Mouse (Mus musculus) erythroblast, embryonic 14.5 days (primary cell): Measurements from ENCODE around the gene Smim22. TPM values are rescaled to one million over a fixed set of nuclear protein-coding genes. Genes with fewer than 3 reads are reported as not detected.
A peak's percentile ranks its signal among the peaks of the same experiment; 100 is the strongest.

Experiments
- H3K27me3 ChIP-seq: 2 replicates; pipeline ENCODE4 v1.6.1; 2012; ENCODE audit warnings: inconsistent platforms; ENCODE audit not compliant: control insufficient read depth
- H3K36me3 ChIP-seq: 2 replicates; pipeline ENCODE4 v1.6.1; 2012; ENCODE audit warnings: mild to moderate bottlenecking, inconsistent platforms; ENCODE audit not compliant: control insufficient read depth
- H3K4me1 ChIP-seq: 2 replicates; pipeline ENCODE4 v1.6.1; 2012; ENCODE audit warnings: inconsistent platforms; ENCODE audit not compliant: control insufficient read depth
- H3K4me3 ChIP-seq: replicated peaks from 2 replicates; pipeline ENCODE3; 2012; ENCODE audit warnings: moderate library complexity, mild to moderate bottlenecking, inconsistent platforms
- H3K9me3 ChIP-seq: 2 replicates; pipeline ENCODE4 v1.6.1; 2012; ENCODE audit warnings: low read length, inconsistent platforms, mixed read lengths; ENCODE audit not compliant: control insufficient read depth
- GATA1 ChIP-seq: IDR thresholded peaks from 2 replicates; pipeline ENCODE4 v1.6.1; 2012; ENCODE audit warnings: low read length, inconsistent platforms, mixed read lengths
- TAL1 ChIP-seq: IDR thresholded peaks from 3 replicates; pipeline ENCODE4 v1.6.1; 2012; ENCODE audit warnings: low read length, inconsistent platforms, mixed read lengths
- polyA plus RNA-seq: library from polyadenylated mRNA; stranded (reverse); fragments of >175 nt; gene quantifications from 2 replicates; pipeline ENCODE4 v1.2.3, GENCODE M21; 2012

Smim22 gene
- polyA plus RNA-seq, 1 experiment, result not detected

DNA sequence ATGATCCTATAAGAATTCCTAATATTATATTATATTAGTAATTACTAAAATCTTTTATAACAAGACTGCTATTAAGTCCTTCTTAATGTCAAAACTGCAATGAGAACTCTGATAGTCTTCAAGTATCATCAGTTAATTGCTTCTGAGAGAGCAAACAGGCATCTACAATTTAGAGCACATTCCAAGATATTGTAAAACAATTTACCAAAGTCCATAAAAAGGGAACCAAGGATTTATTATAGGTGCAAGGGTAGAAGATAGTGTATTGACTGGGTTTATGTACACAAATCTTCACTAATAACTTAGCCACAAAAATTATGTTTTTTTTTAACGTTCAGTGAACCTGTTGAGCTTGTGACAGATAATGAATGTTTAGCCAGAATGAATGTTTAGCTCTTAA, 8.1 kb upstream of the Smim22 start:
- Histone ChIP-seq H3K36me3 (no peaks in the 10 kb centered on the region), H3K9me3 (no peaks in the 10 kb centered on the region), H3K4me3 (no peak overlapping the region), H3K4me1 (no peaks in the 10 kb centered on the region), H3K27me3 (peaks cover 7% of the 10 kb centered on the region; the same call in 1 of the 2 replicates)
- TF ChIP-seq TAL1 (no peak), GATA1 (no peak)

DNA sequence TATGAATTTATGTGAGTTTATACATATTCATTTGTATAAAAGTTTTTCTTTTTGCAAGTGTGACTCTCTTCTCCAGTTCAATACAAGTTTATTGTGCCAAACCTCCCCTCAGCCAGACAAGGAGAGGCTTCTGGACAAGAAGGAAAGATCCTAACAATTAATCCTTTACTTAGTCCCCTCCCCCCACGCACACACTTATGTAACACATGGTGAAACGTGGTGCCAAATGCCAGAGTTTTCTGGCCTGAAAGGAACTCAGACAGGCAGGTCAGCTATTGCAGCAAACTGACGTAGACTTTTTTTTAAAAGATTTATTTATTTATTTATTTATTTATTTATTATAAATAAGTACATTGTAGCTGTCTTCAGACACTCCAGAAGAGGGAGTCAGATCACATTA, 6.5 kb upstream of the Smim22 start:
- H3K36me3 ChIP-seq, result no peaks in the 10 kb centered on the region
- TF ChIP-seq TAL1 (no peak), GATA1 (no peak)
- H3K27me3 ChIP-seq, result peaks cover 7% of the 10 kb centered on the region; the same call in 1 of the 2 replicates
- H3K4me3 ChIP-seq, result no peak overlapping the region
- H3K9me3 ChIP-seq, result no peaks in the 10 kb centered on the region
- H3K4me1 ChIP-seq, result no peaks in the 10 kb centered on the region

DNA sequence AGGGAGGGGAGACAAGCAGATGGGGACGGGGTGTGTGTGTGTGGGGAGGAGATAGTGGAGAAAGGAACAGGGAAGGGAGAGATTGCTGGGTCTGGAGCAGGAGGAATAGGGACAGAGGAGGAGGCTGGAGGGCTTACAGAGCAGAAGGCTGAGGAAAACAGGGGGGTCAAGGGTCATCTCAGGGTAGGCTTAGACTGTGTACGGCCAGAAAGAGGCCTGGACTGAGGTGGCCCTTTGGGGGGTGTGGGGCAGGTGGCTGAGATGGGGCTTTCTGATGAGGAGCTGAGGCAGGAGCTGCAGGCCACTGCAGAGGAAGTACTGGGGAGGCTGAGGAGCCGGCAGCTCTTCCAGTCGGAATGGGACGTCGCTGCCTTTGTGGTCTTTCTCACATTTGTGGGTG, 404 bp downstream of the Smim22 start:
- peaks cover 20% of the 10 kb centered on the region for H3K4me1 ChIP-seq
- TF ChIP-seq TAL1 (no peak), GATA1 (no peak)
- H3K36me3 ChIP-seq, result peaks cover 7% of the 10 kb centered on the region; the same call in 1 of the 2 replicates
- peaks cover 14% of the 10 kb centered on the region for H3K27me3 ChIP-seq
- H3K4me3 ChIP-seq, result no peak overlapping the region
- no peaks in the 10 kb centered on the region for H3K9me3 ChIP-seq

DNA sequence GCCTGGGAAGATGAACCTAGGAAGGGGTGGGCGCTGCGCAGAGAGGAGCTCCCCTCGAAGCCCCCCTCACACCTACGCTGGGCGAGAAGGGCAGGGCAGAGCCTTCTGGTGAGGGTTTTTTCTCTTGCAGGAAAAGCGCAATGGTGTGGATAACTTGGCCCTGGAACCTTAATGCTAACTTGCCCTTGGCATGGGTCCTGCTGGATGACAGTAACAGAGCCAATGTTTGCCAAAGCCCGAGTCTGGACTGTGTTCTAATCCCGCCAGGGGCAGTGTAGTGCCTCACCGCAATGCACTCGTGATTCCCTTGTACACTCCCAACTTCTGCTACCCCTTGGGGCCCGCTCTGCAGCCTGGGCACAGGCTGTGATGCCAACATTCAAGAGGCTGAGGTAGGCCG, 988 bp downstream of the Smim22 start:
- Histone ChIP-seq H3K36me3 (peaks cover 7% of the 10 kb centered on the region; the same call in 1 of the 2 replicates), H3K4me1 (peaks cover 25% of the 10 kb centered on the region), H3K4me3 (no peak overlapping the region), H3K9me3 (no peaks in the 10 kb centered on the region), H3K27me3 (peaks cover 14% of the 10 kb centered on the region)
- TF ChIP-seq GATA1 (no peak), TAL1 (no peak)

DNA sequence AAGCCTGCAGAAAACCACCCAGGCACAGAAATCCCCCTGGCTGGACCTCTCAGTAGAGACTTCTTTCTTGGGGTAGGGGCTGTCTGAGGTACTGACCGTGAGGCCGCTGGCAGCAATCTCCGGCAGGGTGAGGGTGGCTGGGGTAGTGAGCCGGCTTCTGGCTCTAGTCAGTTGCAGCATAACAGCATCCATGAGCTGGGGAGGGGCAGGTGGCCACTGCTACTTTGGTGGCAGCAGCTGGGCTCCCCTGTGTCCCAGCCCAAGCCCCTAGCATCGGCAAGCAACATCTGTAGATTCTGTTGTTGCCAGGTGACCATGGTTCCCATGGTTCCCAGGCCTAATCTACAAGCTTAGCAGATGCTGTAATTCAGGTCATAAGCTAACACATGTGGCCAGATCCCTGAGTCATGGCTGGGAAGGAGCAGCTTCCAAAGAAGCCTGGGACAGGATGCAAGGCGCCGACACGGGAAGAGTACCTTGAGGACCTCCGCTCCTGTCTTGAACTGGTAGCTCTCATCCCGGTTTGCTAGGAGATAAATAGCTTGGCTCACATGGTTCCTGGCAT, 3.4 kb downstream of the Smim22 start:
- H3K27me3 ChIP-seq, result peaks cover 14% of the 10 kb centered on the region
- H3K4me3 ChIP-seq, result no peak overlapping the region
- H3K36me3 ChIP-seq, result peaks cover 22% of the 10 kb centered on the region
- TF ChIP-seq TAL1 (no peak), GATA1 (no peak)
- peaks cover 33% of the 10 kb centered on the region for H3K4me1 ChIP-seq
- H3K9me3 ChIP-seq, result no peaks in the 10 kb centered on the region

DNA sequence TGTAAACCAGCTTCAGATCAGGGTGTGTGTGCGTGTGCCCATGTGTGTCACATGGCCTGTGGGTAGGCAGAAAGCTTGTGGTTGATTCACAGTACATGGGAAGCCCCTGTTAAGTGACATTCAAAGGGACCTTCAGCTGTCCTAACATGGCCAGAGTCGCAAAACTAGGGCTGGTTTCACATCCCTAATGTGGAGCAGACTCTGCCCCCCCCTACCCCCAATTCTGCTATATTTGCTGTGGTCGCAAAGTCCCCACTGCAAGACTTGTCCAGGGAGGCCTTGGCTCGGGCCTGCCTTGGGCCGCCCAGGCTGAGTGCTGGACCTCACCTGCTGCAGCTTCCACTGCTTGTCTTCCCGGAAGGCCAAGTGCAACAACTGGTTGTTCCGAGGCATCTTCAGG, 4.2 kb downstream of the Smim22 start:
- TF ChIP-seq TAL1 (no peak), GATA1 (no peak)
- peaks cover 33% of the 10 kb centered on the region for H3K4me1 ChIP-seq
- peaks cover 30% of the 10 kb centered on the region for H3K36me3 ChIP-seq
- peaks cover 14% of the 10 kb centered on the region for H3K27me3 ChIP-seq
- no peaks in the 10 kb centered on the region for H3K9me3 ChIP-seq
- no peak overlapping the region for H3K4me3 ChIP-seq

DNA sequence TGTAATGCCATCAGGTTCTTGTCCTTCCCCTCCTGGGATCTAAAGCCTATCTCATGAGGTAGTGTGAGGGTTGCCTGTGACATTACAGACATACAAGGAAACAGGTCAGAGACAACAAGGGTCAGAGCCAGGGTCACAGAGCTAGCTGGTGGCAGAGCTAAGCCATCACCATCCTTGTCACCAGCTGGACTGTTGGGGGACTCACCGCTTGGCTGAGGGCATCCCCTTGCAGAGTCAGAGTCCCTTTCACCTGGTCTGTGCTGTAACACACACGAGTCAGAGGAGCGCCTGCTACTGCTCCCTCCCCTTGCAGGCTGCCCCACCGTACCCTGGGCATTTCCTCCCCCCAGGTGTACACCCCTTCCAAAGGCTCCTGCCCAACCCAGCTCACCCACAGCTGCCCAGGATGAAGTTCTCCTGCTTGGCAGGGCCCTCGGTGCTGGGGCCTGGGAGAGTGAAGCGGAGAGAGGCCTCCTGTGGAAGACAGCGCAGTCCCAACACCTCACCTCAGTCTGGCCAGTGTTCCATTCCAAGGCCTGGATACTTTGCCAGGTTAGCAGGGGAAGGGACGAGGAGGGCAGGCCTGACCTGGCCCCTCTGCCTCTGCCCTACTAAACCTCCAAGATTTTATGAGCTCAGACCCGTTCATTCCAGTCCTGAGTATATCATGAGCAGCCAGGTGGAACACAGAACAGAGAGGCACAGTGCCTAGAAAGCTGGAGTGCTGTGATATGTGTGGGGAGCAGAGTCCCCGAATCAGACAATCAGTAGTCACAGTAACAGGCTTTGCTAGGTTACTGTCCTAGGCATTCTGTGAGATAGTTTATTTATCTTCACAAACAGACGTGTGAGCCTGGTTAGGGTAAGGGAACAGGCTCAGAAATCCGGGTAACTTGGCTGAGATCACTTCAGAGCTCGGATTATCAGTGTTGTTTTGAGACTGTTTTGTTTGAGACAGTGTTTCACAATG, 5.2 kb downstream of the Smim22 start:
- Histone ChIP-seq H3K36me3 (peaks cover 41% of the 10 kb centered on the region), H3K4me3 (peak overlapping the region; percentile 69), H3K4me1 (peaks cover 33% of the 10 kb centered on the region), H3K27me3 (peaks cover 14% of the 10 kb centered on the region), H3K9me3 (no peaks in the 10 kb centered on the region)
- TF ChIP-seq GATA1, result peak; percentile 11; the same call in 1 of the 2 replicates
- peak; percentile 72 for TF ChIP-seq TAL1

DNA sequence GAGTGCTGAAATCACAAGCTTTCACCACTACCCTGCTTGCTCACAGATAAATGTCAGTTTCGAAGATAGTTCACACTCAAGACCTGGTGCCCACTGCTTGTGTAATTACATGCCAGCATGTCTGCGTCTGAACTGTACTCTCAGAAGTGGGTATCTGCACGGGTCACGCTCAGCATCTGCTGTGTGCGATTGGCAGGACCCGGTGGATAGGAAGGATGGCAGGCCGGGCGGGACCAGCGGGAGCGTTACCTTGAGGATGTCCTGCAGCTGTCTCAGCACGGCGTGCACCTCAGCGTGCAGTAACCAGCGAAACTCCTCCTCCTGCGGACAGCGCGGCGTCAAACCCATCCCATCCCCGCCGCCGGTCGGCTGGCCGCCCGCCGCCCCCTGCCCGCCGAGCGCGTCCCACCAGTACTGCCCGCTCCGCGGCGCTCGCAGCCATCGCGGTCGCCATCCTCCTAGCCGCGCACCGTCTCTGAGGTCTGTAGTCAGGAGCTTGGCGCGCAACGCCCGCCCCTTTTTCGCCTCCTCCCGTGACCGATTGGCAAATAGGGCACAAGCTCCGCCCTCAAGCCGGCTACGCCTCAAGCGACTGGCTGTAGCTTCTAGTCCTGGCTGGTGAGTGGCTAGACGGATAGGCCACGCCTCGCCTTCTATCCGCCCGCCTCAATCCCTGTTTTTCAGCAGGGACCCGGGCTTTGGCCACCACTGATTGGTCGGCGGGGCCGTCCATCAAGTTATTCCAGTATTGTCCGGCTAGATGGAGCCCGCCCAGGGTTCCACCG, 6.2 kb downstream of the Smim22 start, which contains the start of gene Rogdi:
Gene Rogdi, minus strand, starts transcription at position 500 of the 785 bp plus-strand sequence.
- TF ChIP-seq TAL1, result no peak
- TF ChIP-seq GATA1, result no peak
- peaks cover 14% of the 10 kb centered on the region for H3K27me3 ChIP-seq
- H3K4me3 ChIP-seq, result peak within 1 kb of the TSS; percentile 69
- peaks cover 33% of the 10 kb centered on the region for H3K4me1 ChIP-seq
- H3K9me3 ChIP-seq, result no peaks in the 10 kb centered on the region
- peaks cover 50% of the 10 kb centered on the region for H3K36me3 ChIP-seq

DNA sequence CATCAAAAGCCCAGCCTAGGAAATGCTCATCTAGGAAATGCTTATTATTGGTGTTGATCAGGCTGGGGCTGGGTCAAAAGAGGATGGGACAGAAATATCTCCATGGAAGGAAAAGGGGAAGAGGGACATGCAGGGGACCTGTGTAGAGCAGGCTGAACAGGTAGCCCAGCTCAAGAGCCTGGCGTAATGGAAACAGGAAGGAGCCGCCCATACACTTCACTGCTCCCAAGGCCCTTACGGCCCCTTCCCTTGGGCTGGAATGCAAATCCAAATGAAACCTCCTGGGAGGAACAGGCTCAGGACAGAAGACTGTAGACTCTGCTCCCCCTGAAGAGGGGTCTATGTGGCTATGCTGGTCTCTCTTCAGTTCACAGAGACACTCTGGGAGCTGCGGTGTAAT, 7.5 kb downstream of the Smim22 start:
- Histone ChIP-seq H3K4me1 (peaks cover 33% of the 10 kb centered on the region), H3K36me3 (peaks cover 60% of the 10 kb centered on the region), H3K4me3 (no peak overlapping the region), H3K27me3 (peaks cover 14% of the 10 kb centered on the region), H3K9me3 (no peaks in the 10 kb centered on the region)
- TF ChIP-seq GATA1 (no peak), TAL1 (no peak)
